Mouse (Mus musculus) forebrain, embryonic 11.5 days (tissue): Measurements from ENCODE around the gene Col18a1. TPM values are rescaled to one million over a fixed set of nuclear protein-coding genes. Genes with fewer than 3 reads are reported as not detected.
A peak's percentile ranks its signal among the peaks of the same experiment; 100 is the strongest.

Experiments used
- ATAC-seq: fragments of 200-750 bp; cut with Nextera tagmentation; replicated peaks from 2 replicates; pipeline ENCODE4 v1.8.0; 2017; ENCODE audit warnings: moderate TSS enrichment; ENCODE audit not compliant: low FRiP score
- DNase-seq: peaks from one replicate; pipeline ENCODE4 v3.0.0-alpha.2; 2017; ENCODE audit warnings: low spot score
- H3K27ac ChIP-seq: fragments of 300-500 bp; sonication (generic); 2 replicates; pipeline ENCODE4 v1.5.1; 2014; ENCODE audit warnings: low read depth, low read length
- H3K27me3 ChIP-seq: fragments of 300-500 bp; sonication (generic); 2 replicates; pipeline ENCODE4 v1.6.1; 2014; ENCODE audit warnings: mild to moderate bottlenecking, low read length, mixed read lengths; ENCODE audit not compliant: control insufficient read depth, insufficient read depth
- H3K36me3 ChIP-seq: fragments of 300-500 bp; sonication (generic); 2 replicates; pipeline ENCODE4 v1.6.1; 2014; ENCODE audit warnings: mild to moderate bottlenecking, low read length, moderate library complexity, mixed read lengths; ENCODE audit not compliant: control insufficient read depth, insufficient read depth
- H3K4me1 ChIP-seq: fragments of 300-500 bp; sonication (generic); replicated peaks from 2 replicates; pipeline ENCODE4 v1.6.1; 2014; ENCODE audit warnings: low read length, mixed read lengths; ENCODE audit not compliant: control insufficient read depth, insufficient read depth
- H3K4me2 ChIP-seq: fragments of 300-500 bp; sonication (generic); 2 replicates; pipeline ENCODE4 v1.6.1; 2014; ENCODE audit warnings: low read depth, mild to moderate bottlenecking, low read length, moderate library complexity, mixed read lengths; ENCODE audit not compliant: severe bottlenecking
- H3K4me3 ChIP-seq: fragments of 300-500 bp; sonication (generic); 2 replicates; pipeline ENCODE4 v1.5.1; 2014; ENCODE audit warnings: low read depth, low read length
- H3K9ac ChIP-seq: fragments of 300-500 bp; sonication (generic); 2 replicates; pipeline ENCODE4 v1.6.1; 2014; ENCODE audit warnings: low read length
- H3K9me3 ChIP-seq: fragments of 300-500 bp; sonication (generic); 2 replicates; pipeline ENCODE4 v1.6.1; 2016; ENCODE audit warnings: low read length, mixed read lengths; ENCODE audit not compliant: control insufficient read depth
- WGBS: fragments of 180-500 bp; shearing (Covaris S2); extraction: QIAGEN DNeasy Blood & Tissue Kit; methylation state at CpG from one replicate; pipeline ENCODE4 v1.1.7; 2014; 5-methylcytosine and 5-hydroxymethylcytosine counted together
- polyA plus RNA-seq: library from polyadenylated mRNA; unstranded; fragments of >200 nt; fragmentation: Nextera tagmentation; extraction: Ambion mirVana; gene quantifications from 2 replicates; pipeline ENCODE4 v1.2.1, GENCODE M21; 2014

Col18a1 gene
- polyA plus RNA-seq, 1 experiment from 2014 or later, result 86.7 TPM

GRCm38 (mm10) chr10:77033323-77034025 is 132.9 kb downstream of the Col18a1 start:
- no peaks in the 10 kb centered on the region for H3K27me3 ChIP-seq
- H3K36me3 ChIP-seq, result no peaks in the 10 kb centered on the region; the same call in 1 of the 2 replicates
- peak overlapping the region; percentile 73 for H3K9ac ChIP-seq
- ATAC-seq, result peak; percentile 53; the same call in 1 of the 2 replicates
- peak overlapping the region; percentile 86 for H3K4me2 ChIP-seq
- peaks cover 3% of the 10 kb centered on the region; the same call in 1 of the 2 replicates for H3K4me1 ChIP-seq
- H3K27ac ChIP-seq, result no peak overlapping the region
- H3K9me3 ChIP-seq, result no peaks in the 10 kb centered on the region
- peak overlapping the region; percentile 59 for H3K4me3 ChIP-seq
- DNase-seq, result no peak
- WGBS, result under 1% methylated on average over 30 of the region's 30 CpGs

- Histone ChIP-seq H3K36me3 (no peaks in the 10 kb centered on the region), H3K4me2 (peak overlapping the region; percentile 86), H3K4me1 (peaks cover 3% of the 10 kb centered on the region; the same call in 1 of the 2 replicates), H3K27me3 (no peaks in the 10 kb centered on the region), H3K9me3 (no peaks in the 10 kb centered on the region), H3K9ac (peak overlapping the region; percentile 73), H3K27ac (no peak overlapping the region), H3K4me3 (peak overlapping the region; percentile 59)
- DNase-seq (peak; percentile 96), ATAC-seq (peak; percentile 94)
- under 1% methylated on average over 49 of the region's 49 CpGs for WGBS
Observed at GRCm38 (mm10) chr10:77032591-77033322, 133.6 kb downstream of the Col18a1 start.

- Histone ChIP-seq H3K36me3 (no peaks in the 10 kb centered on the region), H3K4me3 (peak within 1 kb of the TSS; percentile 59), H3K27me3 (no peaks in the 10 kb centered on the region), H3K4me2 (peak within 1 kb of the TSS; percentile 86), H3K9ac (peak within 1 kb of the TSS; percentile 73), H3K27ac (no peak within 1 kb of the TSS), H3K4me1 (peaks cover 3% of the 10 kb centered on the region; the same call in 1 of the 2 replicates), H3K9me3 (no peaks in the 10 kb centered on the region)
- ATAC-seq (no peak), DNase-seq (no peak)
- WGBS, result 39% methylated on average over 13 of the region's 13 CpGs
Observed at GRCm38 (mm10) chr10:77031768-77032375, 134.5 kb downstream of the Col18a1 start, which contains the start of gene Slc19a1. Slc19a1 (plus strand) TSS chr10:77032241.

GRCm38 (mm10) chr10:77030666-77031065 is 135.7 kb downstream of the Col18a1 start:
- Histone ChIP-seq H3K4me1 (peaks cover 3% of the 10 kb centered on the region; the same call in 1 of the 2 replicates), H3K27me3 (no peaks in the 10 kb centered on the region), H3K36me3 (no peaks in the 10 kb centered on the region), H3K9me3 (no peaks in the 10 kb centered on the region), H3K4me2 (no peak overlapping the region), H3K4me3 (no peak overlapping the region), H3K27ac (no peak overlapping the region), H3K9ac (no peak overlapping the region)
- WGBS, result 88% methylated on average over 5 of the region's 5 CpGs
- DNase-seq (no peak), ATAC-seq (no peak)

GRCm38 (mm10) chr10:77029761-77030160 is 136.6 kb downstream of the Col18a1 start:
- Histone ChIP-seq H3K36me3 (no peaks in the 10 kb centered on the region), H3K9ac (no peak overlapping the region), H3K27me3 (no peaks in the 10 kb centered on the region), H3K9me3 (no peaks in the 10 kb centered on the region), H3K4me2 (no peak overlapping the region), H3K4me3 (no peak overlapping the region), H3K4me1 (peaks cover 3% of the 10 kb centered on the region; the same call in 1 of the 2 replicates), H3K27ac (no peak overlapping the region)
- WGBS, result 91% methylated on average over 4 of the region's 4 CpGs
- ATAC-seq (no peak), DNase-seq (no peak)

- H3K4me1 ChIP-seq, result no peaks in the 10 kb centered on the region; the same call in 1 of the 2 replicates
- no peak overlapping the region for H3K4me2 ChIP-seq
- no peaks in the 10 kb centered on the region for H3K27me3 ChIP-seq
- H3K36me3 ChIP-seq, result no peaks in the 10 kb centered on the region
- H3K9ac ChIP-seq, result no peak overlapping the region
- H3K4me3 ChIP-seq, result no peak overlapping the region
- DNase-seq, result no peak
- H3K27ac ChIP-seq, result no peak overlapping the region
- WGBS, result 76% methylated on average over 6 of the region's 6 CpGs
- no peak for ATAC-seq
- no peaks in the 10 kb centered on the region for H3K9me3 ChIP-seq
Observed at GRCm38 (mm10) chr10:77028782-77029296, 137.5 kb downstream of the Col18a1 start.

- Histone ChIP-seq H3K9ac (no peak overlapping the region), H3K4me2 (no peak overlapping the region), H3K36me3 (no peaks in the 10 kb centered on the region), H3K4me3 (no peak overlapping the region), H3K27ac (no peak overlapping the region), H3K4me1 (no peaks in the 10 kb centered on the region), H3K9me3 (no peaks in the 10 kb centered on the region), H3K27me3 (no peaks in the 10 kb centered on the region)
- DNase-seq, result no peak
- ATAC-seq, result no peak
- WGBS, result 88% methylated on average over 3 of the region's 3 CpGs
Observed at GRCm38 (mm10) chr10:77026944-77027343, 139.4 kb downstream of the Col18a1 start.

GRCm38 (mm10) chr10:77024231-77024630 is 142.1 kb downstream of the Col18a1 start:
- no peak overlapping the region for H3K9ac ChIP-seq
- WGBS, result 87% methylated on average over 5 of the region's 5 CpGs
- no peaks in the 10 kb centered on the region for H3K36me3 ChIP-seq
- H3K27me3 ChIP-seq, result no peaks in the 10 kb centered on the region
- H3K4me1 ChIP-seq, result no peaks in the 10 kb centered on the region
- H3K9me3 ChIP-seq, result no peaks in the 10 kb centered on the region
- H3K27ac ChIP-seq, result no peak overlapping the region
- ATAC-seq (no peak), DNase-seq (no peak)
- H3K4me2 ChIP-seq, result no peak overlapping the region
- H3K4me3 ChIP-seq, result no peak overlapping the region
